Mouse (Mus musculus) heart, adult 2 months (tissue): ENCODE data around the gene Mkln1. TPM values are rescaled to one million over a fixed set of nuclear protein-coding genes. Genes with fewer than 3 reads are reported as not detected.
"Not testable (repeated sequence)": the region's sequence is repeated elsewhere in the genome, so short reads cannot be mapped to it uniquely, and the experiment has no call there.

Experiments
- DNase-seq, 2 experiments: peaks; one replicate each; pipeline ENCODE4 v3.0.0; 2021
- H3K27ac ChIP-seq: fragments of 200-600 bp; 2 replicates; pipeline ENCODE4 v1.8.1; 2022
- H3K27me3 ChIP-seq: fragments of 200-500 bp; 2 replicates; pipeline ENCODE4 v1.6.1; 2012; ENCODE audit warnings: mild to moderate bottlenecking, low read length, inconsistent platforms, mixed read lengths; ENCODE audit not compliant: control insufficient read depth, insufficient read depth
- H3K36me3 ChIP-seq: fragments of 200-500 bp; 2 replicates; pipeline ENCODE4 v1.6.1; 2012; ENCODE audit warnings: low read length, inconsistent platforms; ENCODE audit not compliant: control insufficient read depth, insufficient read depth
- H3K4me1 ChIP-seq: fragments of 200-500 bp; 2 replicates; pipeline ENCODE4 v1.6.1; 2011; ENCODE audit warnings: low read length; ENCODE audit not compliant: control insufficient read depth, insufficient read depth
- H3K4me3 ChIP-seq: fragments of 200-600 bp; 2 replicates; pipeline ENCODE4 v1.8.1; 2022
- H3K79me2 ChIP-seq: fragments of 200-500 bp; replicated peaks from 2 replicates; pipeline ENCODE4 v1.6.1; 2012; ENCODE audit warnings: mild to moderate bottlenecking, inconsistent platforms, low read length, moderate library complexity, mixed read lengths; ENCODE audit not compliant: control insufficient read depth, insufficient read depth
- H3K9ac ChIP-seq: fragments of 200-500 bp; 2 replicates; pipeline ENCODE4 v1.6.1; 2012; ENCODE audit warnings: low read depth, mild to moderate bottlenecking, control low read depth, inconsistent platforms, low read length, mixed read lengths
- CTCF ChIP-seq: fragments of 200-600 bp; IDR thresholded peaks from 2 replicates; pipeline ENCODE4 v1.8.1; 2022; ENCODE audit warnings: antibody characterized with exemption, mild to moderate bottlenecking, moderate library complexity
- EP300 ChIP-seq: fragments of 200-500 bp; IDR thresholded peaks from 2 replicates; pipeline ENCODE4 v1.6.1; 2011; ENCODE audit warnings: low read depth, low read length, control low read depth; ENCODE audit not compliant: insufficient read depth
- POLR2A ChIP-seq: fragments of 200-500 bp; IDR thresholded peaks from 2 replicates; pipeline ENCODE4 v1.6.1; 2011; ENCODE audit warnings: mild to moderate bottlenecking, low read depth, low read length, control low read depth; ENCODE audit not compliant: insufficient read depth
- WGBS: fragments of 180-500 bp; shearing (Covaris S2); methylation state at CpG from one replicate; pipeline ENCODE4 v1.1.7; 2018; 5-methylcytosine and 5-hydroxymethylcytosine counted together
- intact Hi-C: fragments of 180-260 bp; cut with DNase I; formaldehyde crosslinking; loops from one replicate; pipeline ENCODE4 v1.15.1; 2025
- polyA plus RNA-seq: library from polyadenylated mRNA; depleted of rRNA; stranded (reverse); fragments of >200 nt; gene quantifications from 2 replicates; pipeline ENCODE4 v1.2.3, GENCODE M21; 2012
- total RNA-seq, 2 experiments: library from RNA; stranded (reverse); gene quantifications; 2 replicates each; pipeline ENCODE4 v1.2.3; 2021

Mkln1 gene
- total and polyA plus RNA-seq, 3 experiments, result 52.5 to 157 (median 148) TPM

- Histone ChIP-seq H3K4me3 (peak overlapping the region; percentile 27), H3K27me3 (peaks cover 2% of the 10 kb centered on the region; the same call in 1 of the 2 replicates), H3K4me1 (peaks cover 12% of the 10 kb centered on the region), H3K9ac (peak overlapping the region; percentile 45), H3K36me3 (peaks cover 12% of the 10 kb centered on the region), H3K79me2 (no peaks in the 10 kb centered on the region; the same call in 1 of the 2 replicates), H3K27ac (peak overlapping the region; percentile 37)
- intact Hi-C loops, result loop anchor here (5.0 kb wide), 1 partner anchor 33 kb away; no protein-coding TSS in a partner anchor
- TF ChIP-seq POLR2A, result no peak
- no peak for TF ChIP-seq EP300
- no peak for TF ChIP-seq CTCF
- no peak for DNase-seq
- WGBS, result 39% methylated on average over 13 of the region's 13 CpGs
Measured at GRCm38 (mm10) chr6:31560138-31560959, 161.8 kb downstream of the Mkln1 start.

- Histone ChIP-seq H3K9ac (peak overlapping the region; percentile 91), H3K27ac (peak overlapping the region; percentile 92), H3K4me3 (peak overlapping the region; percentile 71)
- not testable (repeated sequence) for H3K4me1 ChIP-seq, H3K27me3 ChIP-seq, H3K79me2 ChIP-seq, DNase-seq, H3K36me3 ChIP-seq
- 45% methylated on average over 3 of the region's 3 CpGs for WGBS
- intact Hi-C loops, result loop anchor here (2.0 to 5.0 kb wide), 3 partner anchors 17 to 77 kb away; no protein-coding TSS in a partner anchor
Measured at GRCm38 (mm10) chr6:31561948-31562347, 163.4 kb downstream of the Mkln1 start.

GRCm38 (mm10) chr6:31562371-31563080, 164.0 kb downstream of the Mkln1 start:
- DNase-seq, result peak; percentile 51 to 53
- peaks cover 2% of the 10 kb centered on the region; the same call in 1 of the 2 replicates for H3K27me3 ChIP-seq
- peak overlapping the region; percentile 91 for H3K9ac ChIP-seq
- no peaks in the 10 kb centered on the region for H3K79me2 ChIP-seq
- TF ChIP-seq CTCF (no peak), EP300 (peak; percentile 65; the same call in 1 of the 2 replicates), POLR2A (0 out of 2 replicates have a peak, but pooled peaks have one; percentile 40)
- H3K36me3 ChIP-seq, result peaks cover 9% of the 10 kb centered on the region; the same call in 1 of the 2 replicates
- WGBS, result 22% methylated on average over 16 of the region's 16 CpGs
- intact Hi-C loops, result loop anchor here (2.0 to 5.0 kb wide), 3 partner anchors 18 to 76 kb away; no protein-coding TSS in a partner anchor
- H3K27ac ChIP-seq, result peak overlapping the region; percentile 92
- H3K4me1 ChIP-seq, result peaks cover 7% of the 10 kb centered on the region
- H3K4me3 ChIP-seq, result peak overlapping the region; percentile 71

GRCm38 (mm10) chr6:31563235-31564181, 165.0 kb downstream of the Mkln1 start, which contains the start of gene Podxl:
Gene Podxl (minus strand): TSS chr6:31563981.
- peak; percentile 89 to 91 for DNase-seq
- Histone ChIP-seq H3K27me3 (peaks cover 2% of the 10 kb centered on the region; the same call in 1 of the 2 replicates), H3K9ac (peak within 1 kb of the TSS; percentile 91), H3K79me2 (no peaks in the 10 kb centered on the region), H3K36me3 (peaks cover 9% of the 10 kb centered on the region; the same call in 1 of the 2 replicates), H3K4me1 (peaks cover 5% of the 10 kb centered on the region), H3K4me3 (peak within 1 kb of the TSS; percentile 71), H3K27ac (peak within 1 kb of the TSS; percentile 92)
- intact Hi-C loops, result loop anchor here (2.0 to 5.0 kb wide), 5 partner anchors 19 to 75 kb away; no protein-coding TSS in a partner anchor
- WGBS, result under 1% methylated on average over 87 of the region's 91 CpGs
- TF ChIP-seq EP300 (peak; percentile 72), CTCF (no peak), POLR2A (peak; percentile 71; the same call in 1 of the 2 replicates)

- intact Hi-C loops, result loop anchor here (2.0 to 5.0 kb wide), 3 partner anchors 23 to 61 kb away; no protein-coding TSS in a partner anchor
- DNase-seq, result no peak
- WGBS, result 1% methylated on average over 17 of the region's 18 CpGs
- no peak for TF ChIP-seq POLR2A
- 0 out of 2 replicates have a peak, but pooled peaks have one; percentile 19 for TF ChIP-seq CTCF
- Histone ChIP-seq H3K36me3 (peaks cover 3% of the 10 kb centered on the region; the same call in 1 of the 2 replicates), H3K9ac (peak overlapping the region; percentile 64), H3K27ac (peak overlapping the region; percentile 87), H3K4me3 (peak overlapping the region; percentile 47), H3K79me2 (no peaks in the 10 kb centered on the region), H3K4me1 (peaks cover 5% of the 10 kb centered on the region), H3K27me3 (peaks cover 2% of the 10 kb centered on the region; the same call in 1 of the 2 replicates)
Measured at GRCm38 (mm10) chr6:31564182-31564531, 165.6 kb downstream of the Mkln1 start.
